Mouse (Mus musculus) splenic B cell, adult 2 months (primary cell): ENCODE measurements around the gene Pop7.

Experiments
- DNase-seq: peaks from one replicate; pipeline ENCODE4 v3.0.0-alpha.2; 2011; ENCODE audit warnings: low read depth, low spot score
- H3K27me3 ChIP-seq: 2 replicates; pipeline ENCODE4 v1.6.1; 2012; ENCODE audit warnings: mild to moderate bottlenecking, low read length, moderate library complexity, mixed read lengths; ENCODE audit not compliant: control insufficient read depth, poor library complexity, insufficient read depth, severe bottlenecking
- H3K36me3 ChIP-seq: 2 replicates; pipeline ENCODE4 v1.6.1; 2012; ENCODE audit warnings: mild to moderate bottlenecking, low read length, moderate library complexity, mixed read lengths; ENCODE audit not compliant: control insufficient read depth, poor library complexity, insufficient read depth, severe bottlenecking

Pop7 gene

GRCm38 (mm10) chr5:137519691-137520550, 17.6 kb upstream of the Pop7 start:
- no peak for DNase-seq
- Histone ChIP-seq H3K27me3 (no peaks in the 10 kb centered on the region), H3K36me3 (peaks cover 13% of the 10 kb centered on the region)

GRCm38 (mm10) chr5:137518436-137518835, 16.1 kb upstream of the Pop7 start, which contains the start of gene Gigyf1:
TSS of gene Gigyf1 (plus strand) at chr5:137518548.
- DNase-seq, result peak; percentile 53
- H3K27me3 ChIP-seq, result no peaks in the 10 kb centered on the region

GRCm38 (mm10) chr5:137514811-137515210, 12.5 kb upstream of the Pop7 start:
- peaks cover 3% of the 10 kb centered on the region; the same call in 1 of the 2 replicates for H3K36me3 ChIP-seq
- H3K27me3 ChIP-seq, result no peaks in the 10 kb centered on the region

More at GRCm38 (mm10) chr5:137518436-137518835, 16.1 kb upstream of the Pop7 start, which contains the start of gene Gigyf1:
- peaks cover 13% of the 10 kb centered on the region for H3K36me3 ChIP-seq

GRCm38 (mm10) chr5:137513951-137514721, 11.8 kb upstream of the Pop7 start:
- Histone ChIP-seq H3K27me3 (no peaks in the 10 kb centered on the region), H3K36me3 (peaks cover under 1% of the 10 kb centered on the region; the same call in 1 of the 2 replicates)
- DNase-seq, result no peak

More at GRCm38 (mm10) chr5:137514811-137515210, 12.5 kb upstream of the Pop7 start:
- DNase-seq, result no peak

GRCm38 (mm10) chr5:137512847-137513794, 10.8 kb upstream of the Pop7 start:
- peak; percentile 39 for DNase-seq
- Histone ChIP-seq H3K36me3 (no peaks in the 10 kb centered on the region), H3K27me3 (no peaks in the 10 kb centered on the region)

GRCm38 (mm10) chr5:137511706-137512105, 9.4 kb upstream of the Pop7 start:
- no peaks in the 10 kb centered on the region for H3K27me3 ChIP-seq
- DNase-seq, result no peak
- no peaks in the 10 kb centered on the region for H3K36me3 ChIP-seq

- H3K27me3 ChIP-seq, result no peaks in the 10 kb centered on the region
- peak; percentile 47 for DNase-seq
- no peaks in the 10 kb centered on the region for H3K36me3 ChIP-seq
Observed at GRCm38 (mm10) chr5:137510573-137511390, 8.5 kb upstream of the Pop7 start.

- DNase-seq, result peak; percentile 78
- H3K36me3 ChIP-seq, result no peaks in the 10 kb centered on the region
- H3K27me3 ChIP-seq, result no peaks in the 10 kb centered on the region
Observed at GRCm38 (mm10) chr5:137510014-137510501, 7.7 kb upstream of the Pop7 start.

- Histone ChIP-seq H3K27me3 (no peaks in the 10 kb centered on the region), H3K36me3 (0 out of 2 replicates have a peak, but pooled peaks cover 3% of the 10 kb centered on the region)
- peak; percentile 33 for DNase-seq
Observed at GRCm38 (mm10) chr5:137504041-137504440, 1.7 kb upstream of the Pop7 start.

- peak; percentile 78 for DNase-seq
- Histone ChIP-seq H3K36me3 (0 out of 2 replicates have a peak, but pooled peaks cover 3% of the 10 kb centered on the region), H3K27me3 (no peaks in the 10 kb centered on the region)
Observed at GRCm38 (mm10) chr5:137502667-137503110, 371 bp upstream of the Pop7 start.

- Histone ChIP-seq H3K27me3 (no peaks in the 10 kb centered on the region), H3K36me3 (0 out of 2 replicates have a peak, but pooled peaks cover 3% of the 10 kb centered on the region)
- no peak for DNase-seq
Observed at GRCm38 (mm10) chr5:137500186-137500585, 2.1 kb downstream of the Pop7 start.

GRCm38 (mm10) chr5:137493831-137494230, 8.5 kb downstream of the Pop7 start:
- H3K27me3 ChIP-seq, result no peaks in the 10 kb centered on the region
- no peak for DNase-seq

GRCm38 (mm10) chr5:137491559-137491958, 10.8 kb downstream of the Pop7 start:
- H3K36me3 ChIP-seq, result no peaks in the 10 kb centered on the region
- DNase-seq, result no peak
- H3K27me3 ChIP-seq, result no peaks in the 10 kb centered on the region

More at GRCm38 (mm10) chr5:137493831-137494230, 8.5 kb downstream of the Pop7 start:
- H3K36me3 ChIP-seq, result no peaks in the 10 kb centered on the region
